Mouse (Mus musculus): ENCODE data around the gene Mndal. TPM values are rescaled to one million over a fixed set of nuclear protein-coding genes. Genes with fewer than 3 reads are reported as not detected.

Gene Mndal
- polyA plus RNA-seq, 1 experiment from 2014 or later = 3.1 TPM

Other genes with a start within 250 kb of the Mndal start
- gene Ifi207, start 200.7 kb downstream of the Mndal start, polyA plus RNA-seq (2015; fragmentation: Nextera tagmentation; extraction: Ambion mirVana) = 0.11 and 0.39 TPM in 2 replicates
- gene Ifi204, start 175.5 kb downstream of the Mndal start, polyA plus RNA-seq (2015; fragmentation: Nextera tagmentation; extraction: Ambion mirVana) = 0.24 and 0.70 TPM in 2 replicates
- gene Ifi211, start 29.4 kb downstream of the Mndal start, polyA plus RNA-seq (2015; fragmentation: Nextera tagmentation; extraction: Ambion mirVana) = 0.24 and 0.37 TPM in 2 replicates
- gene Ifi203, start 181 bp upstream of the Mndal start, polyA plus RNA-seq (2015; fragmentation: Nextera tagmentation; extraction: Ambion mirVana) = 1.4 and 1.5 TPM in 2 replicates
- gene Ifi202b, start 40.3 kb upstream of the Mndal start, polyA plus RNA-seq (2015; fragmentation: Nextera tagmentation; extraction: Ambion mirVana) = not detected in 2 replicates
- not detected in 2 replicates for gene Ifi205, start 89.3 kb upstream of the Mndal start, polyA plus RNA-seq (2015; fragmentation: Nextera tagmentation; extraction: Ambion mirVana)
- gene Olfr433, start 98.2 kb upstream of the Mndal start, polyA plus RNA-seq (2015; fragmentation: Nextera tagmentation; extraction: Ambion mirVana) = not detected in 2 replicates
- gene Olfr432, start 106.7 kb upstream of the Mndal start, polyA plus RNA-seq (2015; fragmentation: Nextera tagmentation; extraction: Ambion mirVana) = not detected in 2 replicates
- not detected in 2 replicates for gene Olfr430, start 124.1 kb upstream of the Mndal start, polyA plus RNA-seq (2015; fragmentation: Nextera tagmentation; extraction: Ambion mirVana)
- not detected in 2 replicates for gene Olfr429, start 141.8 kb upstream of the Mndal start, polyA plus RNA-seq (2015; fragmentation: Nextera tagmentation; extraction: Ambion mirVana)
- not detected in 2 replicates for gene Olfr427, start 154.4 kb upstream of the Mndal start, polyA plus RNA-seq (2015; fragmentation: Nextera tagmentation; extraction: Ambion mirVana)
- gene Olfr231, start 178.7 kb upstream of the Mndal start, polyA plus RNA-seq (2015; fragmentation: Nextera tagmentation; extraction: Ambion mirVana) = not detected in 2 replicates
- gene Olfr424, start 189.0 kb upstream of the Mndal start, polyA plus RNA-seq (2015; fragmentation: Nextera tagmentation; extraction: Ambion mirVana) = not detected in 2 replicates
- gene Olfr420, start 213.1 kb upstream of the Mndal start, polyA plus RNA-seq (2015; fragmentation: Nextera tagmentation; extraction: Ambion mirVana) = not detected in 2 replicates
- gene Spta1, start 230.3 kb upstream of the Mndal start, polyA plus RNA-seq (2015; fragmentation: Nextera tagmentation; extraction: Ambion mirVana) = 0.13 and 0.16 TPM in 2 replicates